Mouse (Mus musculus): ENCODE results near the gene Fam189a2.
A peak's percentile ranks its signal among the peaks of the same experiment; 100 is the strongest.

Fam189a2 gene

GRCm38 (mm10) chr19:23972881-23973649, 57.8 kb downstream of the Fam189a2 start:
- no peak for DNase-seq (ENCODE audit: low spot score in 2 of 2)

GRCm38 (mm10) chr19:23971391-23971790, 59.4 kb downstream of the Fam189a2 start:
- DNase-seq (ENCODE audit: low spot score in 2 of 2) = no peak

GRCm38 (mm10) chr19:23970374-23970773, 60.4 kb downstream of the Fam189a2 start:
- DNase-seq (ENCODE audit: low spot score in 2 of 2) = no peak

GRCm38 (mm10) chr19:23968862-23969225, 62.0 kb downstream of the Fam189a2 start:
- no peak for DNase-seq (ENCODE audit: low spot score in 2 of 2)

GRCm38 (mm10) chr19:23968125-23968861, 62.5 kb downstream of the Fam189a2 start:
- no peak for DNase-seq (ENCODE audit: low spot score in 2 of 2)

GRCm38 (mm10) chr19:23967156-23967555, 63.7 kb downstream of the Fam189a2 start:
- DNase-seq (ENCODE audit: low spot score in 2 of 2) = peak; percentile 61 to 78

- DNase-seq (ENCODE audit: low spot score in 2 of 2) = no peak
These were observed 64.4 kb downstream of the Fam189a2 start for GRCm38 (mm10) chr19:23966376-23966775.

GRCm38 (mm10) chr19:23964401-23964910, 66.4 kb downstream of the Fam189a2 start:
- no peak for DNase-seq (ENCODE audit: low spot score in 2 of 2)

GRCm38 (mm10) chr19:23961516-23961915, 69.3 kb downstream of the Fam189a2 start:
- no peak for DNase-seq (ENCODE audit: low spot score in 2 of 2)

GRCm38 (mm10) chr19:23960831-23961447, 69.9 kb downstream of the Fam189a2 start:
- DNase-seq (ENCODE audit: low spot score in 2 of 2) = no peak

- DNase-seq (ENCODE audit: low spot score in 2 of 2) = no peak
These were observed 70.5 kb downstream of the Fam189a2 start for GRCm38 (mm10) chr19:23960275-23960674.

GRCm38 (mm10) chr19:23959870-23960269, 70.9 kb downstream of the Fam189a2 start:
- DNase-seq (ENCODE audit: low spot score in 2 of 2) = no peak

GRCm38 (mm10) chr19:23958925-23959324, 71.9 kb downstream of the Fam189a2 start:
- no peak for DNase-seq (ENCODE audit: low spot score in 2 of 2)

GRCm38 (mm10) chr19:23957563-23957962, 73.3 kb downstream of the Fam189a2 start:
- no peak for DNase-seq (ENCODE audit: low spot score in 2 of 2)

- no peak for DNase-seq (ENCODE audit: low spot score in 2 of 2)
These were observed 74.4 kb downstream of the Fam189a2 start for GRCm38 (mm10) chr19:23956299-23956975.

- no peak for DNase-seq (ENCODE audit: low spot score in 2 of 2)
These were observed 75.4 kb downstream of the Fam189a2 start for GRCm38 (mm10) chr19:23955461-23955860.

- no peak for DNase-seq (ENCODE audit: low spot score in 2 of 2)
These were observed 82.4 kb downstream of the Fam189a2 start for GRCm38 (mm10) chr19:23948301-23949000.

- DNase-seq (ENCODE audit: low spot score in 2 of 2) = no peak
These were observed 82.9 kb downstream of the Fam189a2 start for GRCm38 (mm10) chr19:23947871-23948270.

GRCm38 (mm10) chr19:23946751-23947150, 84.1 kb downstream of the Fam189a2 start:
- no peak for DNase-seq (ENCODE audit: low spot score in 2 of 2)

- DNase-seq (ENCODE audit: low spot score in 2 of 2) = no peak
These were observed 84.7 kb downstream of the Fam189a2 start for GRCm38 (mm10) chr19:23946026-23946685.

GRCm38 (mm10) chr19:23942886-23943285, 87.9 kb downstream of the Fam189a2 start:
- DNase-seq (ENCODE audit: low spot score in 2 of 2) = no peak
